Mouse (Mus musculus): ENCODE results near the gene Dera.

DNA sequence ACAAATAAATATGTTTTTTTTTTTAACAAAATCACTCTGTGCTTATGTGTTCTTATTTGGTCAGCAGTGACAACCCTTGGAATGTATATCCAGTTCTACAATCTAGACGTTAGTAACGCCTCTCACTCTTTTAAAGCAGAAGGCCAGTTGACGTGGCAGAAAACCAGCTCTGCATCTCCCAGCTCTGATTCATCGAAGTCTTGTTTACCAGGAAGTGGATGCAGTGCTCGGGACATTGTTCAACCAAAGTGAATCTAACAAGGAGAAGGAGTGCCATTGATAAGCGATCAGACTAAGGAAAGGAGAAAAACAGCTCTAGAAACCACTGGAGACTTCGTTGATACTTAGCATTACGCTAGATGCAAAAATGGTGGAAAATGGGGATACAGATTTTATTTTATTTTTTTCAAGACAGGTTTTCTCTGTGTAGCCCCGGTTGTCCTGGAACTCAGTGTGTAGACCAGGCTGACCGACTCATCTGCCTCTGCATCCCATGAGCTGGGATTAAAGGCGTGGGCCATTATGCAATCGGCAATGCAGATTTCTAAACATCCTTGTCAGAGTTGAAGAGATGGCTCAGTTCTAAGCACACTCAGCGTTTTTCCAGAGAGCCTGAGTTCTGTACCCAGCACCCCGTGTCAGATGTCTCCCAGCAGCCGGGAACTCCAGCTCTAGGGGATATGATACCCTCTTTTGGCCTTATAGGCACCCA is 32.0 kb upstream of the Dera start:
- TF ChIP-seq CTCF (IDR thresholded peaks at IDR 0.05; ENCODE audit: low read depth, low read length) (no peak), GATA1 (IDR thresholded peaks at IDR 0.05; ENCODE audit: borderline replicate concordance, low read length) (no peak), POLR2AphosphoS5 (IDR thresholded peaks at IDR 0.05; ENCODE audit: insufficient replicate concordance, low read depth, low read length) (no peak)
